Mouse (Mus musculus) MN1 (cell line): Measurements from ENCODE around the gene Crtac1.

Experiments
- DNase-seq: peaks from one replicate; pipeline ENCODE4 v3.0.0-alpha.2; 2016; ENCODE audit warnings: low spot score

The Crtac1 gene

DNA sequence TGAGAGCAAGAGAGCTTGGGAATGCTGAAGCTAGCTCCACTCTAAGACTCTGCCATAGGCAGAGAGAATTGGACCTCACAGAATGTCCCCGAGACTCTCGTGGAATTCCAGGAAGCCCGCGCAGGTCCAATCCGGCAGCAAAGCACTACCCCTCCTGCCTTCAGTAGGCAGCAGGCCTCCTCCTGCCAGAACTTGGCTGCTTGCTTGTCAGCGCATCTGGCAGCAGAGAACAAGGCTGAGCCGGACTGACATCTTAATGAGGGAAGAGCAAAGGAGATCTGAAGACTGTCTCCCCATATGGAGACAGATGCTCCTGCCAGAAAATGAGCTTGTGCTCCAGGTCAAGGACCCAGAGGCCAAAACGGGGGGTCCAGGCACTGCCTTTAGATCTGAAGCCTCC lies 16.5 kb downstream of the Crtac1 start:
- no peak for DNase-seq

DNA sequence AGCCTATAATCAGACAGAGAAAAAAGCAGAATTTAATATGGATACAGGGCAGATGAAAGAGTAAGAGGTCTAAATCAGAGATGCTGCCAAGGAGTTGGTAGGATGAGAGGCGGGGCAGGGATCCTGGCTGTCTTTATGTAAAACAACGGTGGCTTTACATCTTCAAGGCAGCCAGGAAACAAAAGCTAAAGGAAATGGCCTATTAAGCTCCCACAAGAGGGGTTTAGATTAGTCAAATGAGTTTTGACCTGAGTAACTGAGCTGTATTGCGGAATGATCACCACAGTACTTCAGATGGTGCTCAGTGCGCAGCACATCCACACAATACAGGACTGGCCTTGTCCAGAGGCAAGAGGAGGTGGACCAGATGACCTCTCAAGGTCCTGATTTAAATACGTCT lies 21.7 kb downstream of the Crtac1 start:
- DNase-seq, result no peak

GRCm38 (mm10) chr19:42409226-42409625 lies 22.4 kb downstream of the Crtac1 start:
- no peak for DNase-seq

DNA sequence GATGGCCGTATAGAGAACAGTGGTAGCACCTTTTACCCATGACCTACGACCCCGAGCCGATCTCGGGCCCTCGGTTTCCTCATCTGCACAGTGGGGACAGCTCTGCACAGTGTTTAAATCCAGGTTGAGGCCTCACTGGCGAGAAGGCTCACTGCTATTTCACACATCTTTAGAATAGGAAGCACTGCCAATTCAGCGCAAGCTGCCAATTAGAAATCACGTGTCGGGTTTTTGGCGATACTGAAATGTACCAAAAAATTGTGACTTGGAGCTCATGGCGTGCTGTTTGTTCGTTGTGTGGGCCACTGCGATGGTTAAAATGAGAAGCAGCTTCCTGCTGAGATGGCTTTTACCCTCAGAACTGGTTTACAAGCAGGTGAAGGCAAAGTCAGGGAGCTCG lies 27.2 kb downstream of the Crtac1 start:
- no peak for DNase-seq

DNA sequence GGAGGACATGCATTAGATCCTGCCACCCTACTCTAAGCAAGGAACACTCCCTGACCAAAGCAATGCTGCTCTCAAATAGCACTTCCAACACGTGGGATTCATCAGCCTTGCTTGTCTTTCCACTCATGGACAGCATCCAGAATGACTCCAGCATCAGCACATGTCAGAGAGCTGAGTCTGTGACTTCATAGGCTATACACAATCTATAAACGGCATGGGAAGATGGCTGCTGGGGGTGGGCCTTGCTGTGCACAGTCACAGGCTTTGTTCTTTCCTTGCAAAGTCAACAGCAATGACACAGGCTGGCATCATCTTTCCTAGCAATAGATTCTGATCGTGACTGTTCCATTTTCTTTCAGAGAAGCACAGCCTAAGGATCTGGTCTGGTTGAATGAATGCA lies 31.6 kb downstream of the Crtac1 start:
- no peak for DNase-seq

DNA sequence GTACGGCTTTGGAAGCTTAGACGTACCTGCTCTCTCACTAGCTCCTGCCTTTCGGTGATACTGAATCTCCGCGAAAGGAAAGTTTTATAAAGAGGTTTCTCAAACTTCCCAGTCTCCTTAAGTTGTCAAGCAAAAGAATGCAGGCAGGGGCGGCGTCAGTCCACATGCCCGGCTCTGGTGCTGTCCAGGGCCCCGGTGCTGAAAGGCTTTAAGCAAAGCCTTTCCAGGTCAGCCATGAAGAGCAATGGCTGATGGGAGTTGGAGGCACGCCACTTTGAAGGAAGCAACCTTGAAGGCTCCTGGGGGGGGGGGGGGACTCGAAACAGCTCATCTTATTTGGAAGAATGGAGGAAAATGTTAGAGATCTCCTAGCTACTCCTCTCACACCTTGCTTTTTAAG lies 34.3 kb downstream of the Crtac1 start:
- DNase-seq, result no peak

DNA sequence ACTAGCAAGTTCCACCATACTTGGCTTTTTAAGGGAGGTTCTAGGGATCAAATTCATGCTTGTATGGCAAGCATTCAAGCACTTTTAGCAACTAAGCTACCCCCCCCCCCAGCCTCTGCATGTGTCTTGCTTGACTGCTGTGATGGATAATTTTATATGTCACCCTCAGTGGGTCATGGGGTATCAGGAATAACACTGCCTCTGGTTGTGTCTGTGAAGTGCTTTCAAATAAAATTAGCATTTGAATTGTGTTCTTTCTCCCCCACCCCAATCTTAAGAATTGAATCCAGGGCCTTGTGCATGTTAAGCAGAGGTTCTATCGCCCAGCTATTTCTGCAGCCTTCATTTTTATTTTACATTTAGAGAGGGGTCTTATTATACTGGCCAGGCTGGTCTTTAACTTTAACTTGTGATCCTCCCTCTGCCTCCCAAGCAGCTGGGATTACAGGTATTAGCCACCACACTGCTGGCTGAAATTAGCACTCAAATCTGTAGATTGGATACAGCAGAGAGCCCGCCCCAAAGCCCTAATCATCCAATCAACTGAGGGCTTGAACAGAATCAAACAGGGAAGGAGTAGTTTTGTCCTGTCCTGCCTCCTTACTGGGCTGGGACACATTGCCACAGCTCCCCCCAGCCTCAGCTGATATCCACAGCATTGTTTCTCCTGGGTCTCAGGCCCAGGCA lies 36.6 kb downstream of the Crtac1 start:
- DNase-seq, result no peak

DNA sequence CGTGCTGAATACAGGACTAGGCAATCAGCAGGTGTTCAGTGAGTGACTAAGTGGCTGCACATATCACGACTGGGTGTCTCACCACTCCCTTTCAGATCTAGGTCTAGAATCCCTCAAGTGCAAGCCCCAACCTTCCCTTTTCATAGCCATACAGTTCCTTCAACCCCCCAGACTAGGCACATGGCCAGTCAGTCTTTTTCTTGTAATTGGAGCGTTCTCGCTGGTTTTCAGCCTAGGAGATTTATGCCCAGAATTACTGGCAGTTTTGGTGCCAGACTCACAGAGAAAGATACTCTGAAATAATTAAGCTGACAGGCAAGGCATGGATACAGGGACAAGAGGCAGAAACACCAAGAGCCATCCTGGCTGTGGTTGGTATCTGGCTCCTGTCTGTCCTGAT lies 37.7 kb downstream of the Crtac1 start:
- no peak for DNase-seq

- DNase-seq, result no peak
Observed at GRCm38 (mm10) chr19:42392094-42392493, 39.5 kb downstream of the Crtac1 start.

- DNase-seq, result no peak
Observed at GRCm38 (mm10) chr19:42389574-42389973, 42.0 kb downstream of the Crtac1 start.

DNA sequence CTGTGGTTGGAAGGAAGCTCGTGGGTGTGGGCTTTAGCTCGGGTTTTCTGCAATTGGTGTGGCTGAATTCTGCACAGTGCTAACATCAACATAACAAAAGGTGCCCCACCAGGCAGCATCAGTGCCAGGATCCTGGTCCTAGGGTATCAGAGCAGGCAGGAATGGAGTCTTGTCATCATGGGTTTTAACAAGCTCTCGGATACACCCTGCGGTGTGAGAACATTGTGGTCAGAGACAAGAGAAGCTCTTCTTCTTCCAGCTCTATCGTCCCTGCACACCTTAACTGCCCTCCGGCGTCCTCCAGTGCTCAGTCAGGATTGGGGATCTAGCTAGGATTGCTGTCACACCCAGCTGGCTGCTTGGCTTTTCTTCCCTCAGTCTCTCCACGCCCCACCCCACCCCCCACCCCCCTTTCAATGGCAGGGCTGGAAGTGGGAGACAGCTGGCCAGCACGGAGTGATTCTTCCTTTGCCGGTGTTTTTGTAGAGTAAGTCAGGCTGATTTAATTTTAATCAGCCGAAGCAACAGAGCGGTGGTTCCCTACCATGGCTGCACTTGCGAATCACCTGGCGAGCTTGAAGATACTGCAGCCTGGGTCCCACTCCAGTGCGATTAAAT lies 46.5 kb downstream of the Crtac1 start:
- DNase-seq, result no peak

GRCm38 (mm10) chr19:42380981-42381373 lies 50.6 kb downstream of the Crtac1 start:
- DNase-seq, result no peak

DNA sequence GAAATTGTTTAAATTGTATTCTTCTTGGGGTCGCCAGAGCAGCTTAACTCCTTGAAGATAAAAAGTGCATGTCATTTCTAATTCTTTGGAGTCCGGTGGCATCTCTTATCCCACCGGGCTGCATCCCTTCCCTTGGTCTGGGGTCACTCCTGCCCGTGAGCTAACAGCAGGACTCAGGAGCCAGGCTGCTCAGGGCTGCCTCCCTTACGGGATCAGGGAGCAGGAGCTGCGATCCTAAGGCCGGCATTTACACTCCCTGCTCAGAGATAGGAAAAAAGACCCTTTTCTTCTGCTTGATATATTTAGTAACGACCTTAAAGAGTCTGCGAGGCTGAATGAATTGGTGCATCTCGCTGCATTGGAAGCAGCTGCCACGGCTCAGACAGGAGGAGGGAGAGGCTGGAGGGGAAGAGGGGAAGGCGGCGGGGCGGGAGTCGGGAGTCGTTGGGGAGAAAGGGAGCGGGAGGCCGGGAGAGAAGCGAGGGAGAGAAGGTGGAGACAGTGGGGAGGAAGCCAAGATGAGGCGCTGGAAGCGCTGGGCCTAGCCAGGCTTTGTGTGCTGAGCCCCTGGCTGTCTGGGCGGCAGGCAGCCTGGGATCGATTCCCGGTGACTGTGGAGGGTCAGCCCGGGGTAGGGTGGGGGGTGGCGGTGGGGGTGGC lies 51.1 kb downstream of the Crtac1 start:
- DNase-seq, result no peak

- DNase-seq, result no peak
Observed at GRCm38 (mm10) chr19:42379798-42380197, 51.8 kb downstream of the Crtac1 start.

- DNase-seq, result no peak
Observed at GRCm38 (mm10) chr19:42377206-42377605, 54.4 kb downstream of the Crtac1 start.

DNA sequence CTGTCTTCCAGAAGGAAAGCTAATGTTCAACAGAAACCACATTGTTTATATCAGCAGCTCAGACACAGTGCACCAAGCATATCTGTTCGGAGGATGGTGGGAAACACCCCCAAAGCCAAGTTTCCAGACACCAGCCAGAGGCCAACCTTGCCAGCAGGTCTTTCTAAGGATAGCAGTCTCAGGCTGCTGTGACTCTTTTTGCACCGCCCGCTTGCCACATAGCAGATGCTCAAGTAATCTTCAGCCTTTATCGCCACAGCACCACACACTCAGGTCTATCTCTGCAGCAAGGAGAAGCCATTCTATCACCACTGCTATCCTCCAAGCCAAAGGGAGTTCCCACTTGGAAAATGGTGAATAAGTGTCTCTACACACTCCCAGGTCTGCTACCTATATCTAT lies 68.0 kb downstream of the Crtac1 start:
- DNase-seq, result no peak

GRCm38 (mm10) chr19:42358406-42358805 lies 73.2 kb downstream of the Crtac1 start:
- DNase-seq, result no peak

DNA sequence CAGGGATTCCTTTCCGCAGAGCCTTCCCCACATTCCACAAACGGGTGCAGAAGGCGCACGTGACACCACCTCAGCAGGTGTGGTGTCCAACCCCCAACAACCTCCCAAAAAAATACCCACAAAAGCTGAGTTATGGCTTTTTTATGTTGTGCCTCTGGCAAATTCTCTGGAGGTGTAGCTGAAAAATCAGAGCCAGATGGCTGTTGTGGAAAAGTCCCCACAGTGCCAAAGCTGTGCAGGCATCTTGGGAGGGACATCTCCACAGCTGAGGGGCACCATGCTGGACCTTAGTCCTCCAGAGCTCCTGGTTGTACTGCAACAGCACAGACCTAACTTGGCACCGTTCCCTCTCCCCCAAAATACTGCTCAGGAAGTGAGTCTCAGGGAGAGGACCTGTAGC lies 74.7 kb downstream of the Crtac1 start:
- no peak for DNase-seq

DNA sequence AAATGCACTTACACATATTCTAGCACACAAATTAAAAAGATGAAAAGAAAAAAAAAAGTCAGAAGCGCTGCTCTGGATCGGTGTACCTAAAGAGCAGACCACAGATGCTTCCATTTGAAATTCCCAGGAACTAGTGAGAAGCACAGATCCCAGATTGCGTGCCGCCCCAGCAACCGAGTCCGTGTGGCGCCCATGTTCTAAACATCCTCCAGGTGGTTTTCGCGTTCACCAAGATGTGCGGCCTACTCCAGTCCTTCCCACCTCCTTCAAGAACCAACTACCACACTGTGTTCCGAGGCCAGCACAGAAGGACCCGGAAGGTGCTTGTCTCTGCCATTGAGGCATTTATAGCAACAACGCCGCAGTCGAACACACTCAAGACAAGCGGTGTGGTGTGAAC lies 76.1 kb downstream of the Crtac1 start:
- no peak for DNase-seq

GRCm38 (mm10) chr19:42341183-42341582 lies 90.4 kb downstream of the Crtac1 start:
- DNase-seq, result no peak

DNA sequence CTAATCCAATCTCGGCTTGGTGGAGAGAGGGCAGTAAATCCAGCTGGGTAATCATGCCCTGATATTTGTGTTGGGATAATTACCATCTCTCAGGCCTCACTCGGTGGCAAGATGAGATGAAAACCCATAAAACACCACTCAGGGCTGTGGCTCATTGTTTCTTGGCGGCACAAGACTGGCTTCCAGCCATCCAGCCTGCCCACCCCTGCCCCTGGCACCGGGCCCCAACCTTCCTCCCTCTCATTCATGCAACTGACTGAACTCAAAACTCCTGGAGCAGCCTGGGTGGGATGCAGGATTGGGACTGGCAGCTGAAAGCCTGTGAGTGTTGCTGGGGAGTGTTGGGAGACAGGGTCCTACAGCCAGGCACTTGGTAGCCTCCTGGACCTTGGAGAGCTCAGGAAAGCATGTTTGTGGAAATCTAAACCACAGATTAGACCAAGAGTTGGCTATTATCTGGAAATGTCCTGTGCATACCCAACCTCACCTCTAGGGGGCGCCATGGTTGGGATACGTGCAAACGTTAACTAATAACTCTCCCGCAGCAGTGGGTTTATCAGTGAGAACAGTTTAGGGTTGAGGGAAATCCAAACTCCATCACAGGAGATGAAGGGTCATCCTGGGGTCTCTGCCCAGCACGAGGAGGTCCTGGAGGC lies 99.4 kb downstream of the Crtac1 start:
- DNase-seq, result no peak

- no peak for DNase-seq
Observed at GRCm38 (mm10) chr19:42331446-42331845, 100.1 kb downstream of the Crtac1 start.

DNA sequence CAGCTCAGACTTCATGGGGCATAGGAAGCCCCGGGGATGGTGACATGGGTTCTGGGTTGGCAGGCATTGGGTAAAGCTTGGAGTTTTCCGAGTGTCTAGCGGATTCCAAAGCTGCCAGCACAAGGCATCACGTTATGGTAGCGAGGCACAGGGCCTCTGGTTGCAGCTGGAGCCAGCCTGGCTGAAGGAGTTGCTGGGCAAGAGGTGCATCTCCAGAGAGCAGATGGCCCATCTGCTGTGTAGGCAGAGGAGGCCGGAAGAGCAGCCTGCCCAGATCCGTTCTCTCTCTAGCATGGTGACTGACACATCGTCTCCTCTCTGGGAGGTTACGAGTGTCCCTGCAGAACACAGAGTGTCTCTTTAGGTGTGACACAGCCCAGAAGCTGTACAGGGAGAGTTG lies 103.4 kb downstream of the Crtac1 start:
- DNase-seq, result no peak
